Mouse (Mus musculus) kidney, embryonic 16.5 days (tissue): ENCODE results near the gene Ralbp1. TPM values are rescaled to one million over a fixed set of nuclear protein-coding genes. Genes with fewer than 3 reads are reported as not detected.

Source experiments
- polyA plus RNA-seq: library from polyadenylated mRNA; unstranded; fragments of >200 nt; fragmentation: Nextera tagmentation; extraction: Ambion mirVana; gene quantifications from 2 replicates; pipeline ENCODE4 v1.2.1, GENCODE M21; 2015

The Ralbp1 gene
- polyA plus RNA-seq, 1 experiment from 2014 or later, result 71.0 TPM

Other genes starting within 250 kb of the Ralbp1 start
- gene Txndc2, start 243.6 kb downstream of the Ralbp1 start, polyA plus RNA-seq, result 0.09 TPM in 1 of 2 replicates, not detected in the other
- 37.8 and 38.4 TPM in 2 replicates for gene Rab31, start 113.0 kb downstream of the Ralbp1 start, polyA plus RNA-seq
- gene Ppp4r1, start 103.2 kb downstream of the Ralbp1 start, polyA plus RNA-seq, result 46.6 TPM in 2 replicates
- gene Twsg1, start 65.4 kb upstream of the Ralbp1 start, polyA plus RNA-seq, result 131 and 136 TPM in 2 replicates
- gene Ankrd12, start 191.3 kb upstream of the Ralbp1 start, polyA plus RNA-seq, result 24.1 and 28.0 TPM in 2 replicates
- 385 and 423 TPM in 2 replicates for gene Ndufv2, start 215.8 kb upstream of the Ralbp1 start, polyA plus RNA-seq
- 45.6 and 50.7 TPM in 2 replicates for gene Washc1, start 225.7 kb upstream of the Ralbp1 start, polyA plus RNA-seq
- 22.4 and 25.4 TPM in 2 replicates for gene Ddx11, start 237.7 kb upstream of the Ralbp1 start, polyA plus RNA-seq